Mouse (Mus musculus): ENCODE results near the gene Aunip.

Gene Aunip

DNA sequence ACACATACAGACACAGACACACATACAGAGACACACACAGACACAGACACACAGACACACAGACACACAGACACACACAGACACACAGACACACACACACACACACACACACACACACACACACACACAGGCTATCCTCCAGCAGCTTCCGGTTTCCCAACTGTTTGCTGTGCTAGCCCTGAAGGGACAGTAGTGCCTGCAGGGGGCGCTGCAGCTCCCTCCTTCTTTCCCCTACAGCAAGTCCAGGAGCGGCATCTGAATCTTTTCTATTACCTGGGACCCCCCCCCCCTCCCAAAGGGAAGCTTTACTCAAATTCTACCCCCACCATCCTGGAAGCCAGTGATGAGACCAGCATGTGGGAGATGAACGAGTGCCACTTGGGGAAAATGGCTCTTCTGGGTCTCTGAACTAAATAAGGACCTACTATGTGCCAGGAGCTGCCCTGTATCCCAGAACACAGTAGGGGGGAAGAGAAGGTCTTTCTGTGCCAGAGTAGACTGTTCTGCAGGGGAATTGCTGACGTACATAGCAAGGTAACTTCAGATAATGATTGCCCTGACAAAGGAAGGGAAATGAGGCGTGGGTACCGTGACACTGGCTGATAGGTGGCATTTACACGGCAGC lies 45.3 kb downstream of the Aunip start:
- no peak for DNase-seq

DNA sequence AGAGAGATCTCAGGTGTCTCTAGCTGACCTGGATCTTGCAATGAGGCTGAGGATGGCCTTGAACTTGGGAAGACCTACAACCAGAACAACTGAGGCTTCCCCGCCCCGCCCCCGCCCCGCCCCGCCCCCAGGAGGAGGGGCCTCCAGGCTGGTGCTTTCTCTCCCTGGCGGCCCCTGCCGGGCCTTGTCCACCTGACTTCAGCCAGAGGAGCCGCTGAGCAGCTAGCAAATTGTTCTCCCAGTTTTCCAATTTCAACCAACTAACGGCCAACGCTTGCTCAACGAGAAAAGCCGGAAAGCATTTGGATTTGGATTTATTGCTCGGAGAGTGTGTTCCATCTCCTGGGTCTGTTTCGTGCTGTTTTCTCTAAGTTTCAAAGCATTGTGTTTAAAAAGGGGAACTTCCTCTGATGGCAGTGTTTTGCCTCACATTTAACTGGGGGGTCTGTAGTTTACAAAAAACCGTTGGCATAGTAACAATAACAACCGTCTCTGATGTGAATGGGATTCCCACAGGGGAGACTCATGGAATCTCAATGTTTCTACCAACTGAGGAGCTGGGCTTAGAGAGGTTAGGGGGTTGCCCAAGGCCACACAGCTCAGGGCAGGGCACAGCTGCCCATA lies 46.9 kb downstream of the Aunip start:
- no peak for DNase-seq

DNA sequence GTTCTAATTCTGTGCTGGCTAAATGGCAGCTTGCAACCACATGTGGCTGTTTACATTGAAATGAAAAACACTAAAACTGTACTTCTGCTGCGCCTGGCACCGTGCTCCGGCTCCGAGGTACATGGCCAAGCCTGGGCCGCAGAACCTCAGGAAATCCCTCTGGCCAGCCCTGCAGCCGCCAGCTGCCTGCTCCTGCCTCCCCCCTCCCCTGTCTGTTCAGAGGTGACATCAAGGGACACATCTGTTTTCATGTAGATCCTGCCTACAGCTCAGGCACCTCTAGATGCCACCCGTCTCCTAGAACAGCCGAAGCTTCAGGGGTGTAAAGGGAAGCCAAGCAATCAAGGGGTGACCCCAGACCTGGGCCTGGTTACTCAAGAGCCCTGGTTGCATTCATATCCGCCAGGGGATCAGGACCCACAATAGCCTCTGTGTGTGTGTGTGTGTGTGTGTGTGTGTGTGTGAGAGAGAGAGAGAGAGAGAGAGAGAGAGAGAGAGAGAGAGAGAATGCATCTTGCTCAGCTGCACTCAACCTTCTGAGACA lies 47.8 kb downstream of the Aunip start:
- no peak for DNase-seq

DNA sequence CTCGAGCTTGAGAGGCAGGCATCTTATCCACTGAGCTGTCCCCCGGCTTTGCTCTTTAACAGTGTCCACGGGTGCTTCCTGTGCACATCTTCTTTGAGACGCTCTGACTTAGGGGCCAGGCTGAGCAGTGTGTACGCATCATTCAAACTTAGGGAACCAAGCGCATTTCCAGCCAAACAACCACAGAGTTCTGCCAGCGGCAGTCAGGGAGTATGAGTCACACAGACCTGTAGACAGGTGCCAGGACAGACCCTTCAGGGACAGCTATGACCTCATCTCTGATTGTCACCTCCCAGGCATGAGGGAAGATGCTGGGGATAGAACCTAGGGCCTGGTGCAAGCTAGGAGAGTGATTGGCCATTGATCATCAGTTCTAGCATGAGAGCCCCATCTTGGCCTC lies 48.4 kb downstream of the Aunip start:
- DNase-seq, result no peak

DNA sequence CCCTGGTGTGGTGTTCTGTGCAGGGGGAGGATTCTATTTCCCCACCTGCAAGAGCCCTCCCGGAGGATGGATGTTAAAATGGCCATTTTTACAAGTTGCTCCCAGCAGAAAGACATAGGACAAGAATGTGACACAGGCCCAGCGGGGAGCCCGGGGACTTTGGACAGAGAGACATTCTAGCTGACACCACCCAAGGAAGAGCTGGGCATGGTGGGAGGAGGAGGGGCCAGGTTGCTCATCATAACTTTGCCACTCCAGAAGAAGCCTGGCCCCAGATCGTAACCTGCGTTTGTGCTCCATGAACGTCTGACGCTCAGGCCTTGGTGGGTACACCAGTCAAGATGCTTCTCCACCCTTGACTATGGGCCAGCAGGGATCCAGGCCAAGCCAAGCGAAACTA lies 49.9 kb downstream of the Aunip start:
- DNase-seq, result no peak

DNA sequence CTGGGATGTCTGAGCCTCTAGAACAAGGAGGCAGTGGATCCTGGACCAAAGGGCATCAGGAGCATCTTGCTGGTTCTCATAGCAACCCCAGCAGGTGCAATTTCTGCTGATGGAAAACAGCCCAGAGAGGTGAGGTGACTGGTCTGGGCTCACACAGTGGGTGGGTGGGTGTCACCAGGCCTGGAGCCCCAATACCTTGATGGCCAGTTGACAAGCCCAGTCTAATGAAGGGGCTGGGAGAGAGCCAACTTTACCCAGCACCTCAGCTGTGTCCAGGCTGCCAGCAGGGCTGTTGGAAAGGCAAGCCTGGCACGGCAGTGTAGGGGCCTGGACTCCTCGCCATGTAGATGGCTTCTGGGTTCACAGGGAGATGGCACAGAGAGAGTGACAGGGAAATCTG lies 51.2 kb downstream of the Aunip start:
- no peak for DNase-seq

DNA sequence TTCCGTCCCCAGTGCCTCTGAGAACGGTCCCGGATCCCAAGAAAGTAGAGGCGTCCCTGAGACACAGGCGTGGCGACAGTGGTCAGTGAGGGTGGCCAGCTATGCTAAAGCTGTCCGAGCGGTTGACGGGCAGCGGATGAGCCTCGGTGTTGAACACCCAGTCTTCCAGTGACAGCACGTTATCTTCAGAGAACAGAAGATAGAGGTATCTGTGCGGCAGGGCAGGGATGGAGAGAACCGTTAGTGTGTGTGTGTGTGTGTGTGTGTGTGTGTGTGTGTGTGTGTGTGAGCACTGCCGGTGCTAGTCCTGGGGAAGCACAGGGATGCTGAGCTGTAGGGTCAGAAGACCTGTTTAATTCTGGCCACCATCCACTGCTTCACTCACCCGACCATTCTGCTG lies 52.8 kb downstream of the Aunip start:
- DNase-seq, result no peak

DNA sequence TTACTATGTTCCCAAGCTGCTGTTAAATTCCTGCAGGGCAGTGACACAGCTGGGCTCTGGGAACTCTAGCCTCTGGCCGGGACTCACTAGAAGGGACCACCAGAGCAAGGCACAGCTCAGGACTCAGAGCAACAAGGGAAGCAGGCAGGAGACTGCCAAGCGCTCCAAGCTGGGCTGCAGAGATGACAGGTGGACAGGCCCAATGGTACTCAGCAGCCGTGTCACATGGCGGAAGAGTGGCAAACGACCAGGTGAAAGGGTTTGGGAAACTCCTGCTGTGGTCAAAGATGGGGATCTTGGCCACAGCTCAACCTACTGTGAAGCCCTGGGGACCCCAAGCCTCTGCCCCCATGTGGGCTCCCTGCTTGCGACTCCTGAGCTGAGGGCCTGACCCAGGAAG lies 53.3 kb downstream of the Aunip start:
- no peak for DNase-seq

DNA sequence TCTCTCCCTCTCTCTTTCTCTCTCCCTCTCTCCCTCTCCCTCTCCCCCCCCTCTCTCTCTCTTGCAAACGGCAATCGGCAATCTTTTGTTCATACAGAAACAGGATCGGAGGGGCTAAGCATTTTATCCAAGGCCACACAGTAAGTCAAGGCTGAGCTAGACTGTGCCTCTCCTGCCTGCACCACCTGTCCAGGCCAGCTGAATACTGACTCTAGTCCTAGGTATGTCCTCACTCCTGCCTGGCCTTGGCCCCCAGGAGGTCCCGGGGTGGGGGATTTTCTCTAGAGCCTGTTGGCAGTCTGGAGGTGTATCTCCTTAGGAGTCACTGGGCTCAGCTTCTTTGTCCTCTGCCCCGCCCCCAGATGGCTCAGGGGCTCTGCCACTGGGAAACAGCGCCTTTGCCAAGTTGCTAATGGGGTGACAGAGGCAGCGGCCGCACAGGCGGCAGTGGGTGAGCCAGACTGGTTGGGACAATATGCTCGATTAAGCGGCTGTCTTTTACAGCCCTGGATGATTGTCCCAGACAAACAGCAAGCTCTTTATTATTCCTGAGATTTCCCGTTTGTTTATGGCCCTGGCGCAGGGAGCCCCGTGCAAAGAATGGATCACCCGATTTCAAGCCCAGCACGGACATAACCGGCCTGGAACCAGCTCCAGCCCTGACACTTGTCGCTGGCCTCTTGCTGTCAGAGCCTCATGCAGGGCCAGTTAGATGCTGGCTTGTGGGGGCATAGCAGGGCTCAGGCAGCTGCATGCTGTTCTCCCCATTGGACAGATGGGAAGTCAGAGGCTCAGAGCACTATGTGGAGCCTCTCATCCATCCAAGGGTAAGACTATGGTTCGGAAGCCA lies 56.8 kb downstream of the Aunip start:
- no peak for DNase-seq

DNA sequence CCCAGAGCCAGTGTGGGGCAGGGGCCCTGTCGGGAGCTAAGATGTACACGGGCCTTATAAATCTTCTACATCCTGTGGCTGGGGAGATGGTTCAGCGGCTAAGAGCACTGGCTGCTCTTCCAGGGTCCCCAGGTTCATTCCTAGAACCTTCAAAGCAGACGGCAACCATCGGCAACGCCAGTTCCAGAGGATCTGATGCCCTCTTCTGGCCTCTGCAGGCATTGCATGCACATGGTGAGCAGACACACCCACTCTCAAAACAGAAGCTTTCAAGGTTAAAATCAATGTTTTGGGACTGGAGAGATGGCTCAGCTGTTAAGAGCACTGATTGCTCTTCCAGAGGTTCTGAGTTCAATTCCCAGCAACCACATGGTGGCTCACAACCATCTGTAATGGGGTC lies 58.4 kb downstream of the Aunip start:
- no peak for DNase-seq

DNA sequence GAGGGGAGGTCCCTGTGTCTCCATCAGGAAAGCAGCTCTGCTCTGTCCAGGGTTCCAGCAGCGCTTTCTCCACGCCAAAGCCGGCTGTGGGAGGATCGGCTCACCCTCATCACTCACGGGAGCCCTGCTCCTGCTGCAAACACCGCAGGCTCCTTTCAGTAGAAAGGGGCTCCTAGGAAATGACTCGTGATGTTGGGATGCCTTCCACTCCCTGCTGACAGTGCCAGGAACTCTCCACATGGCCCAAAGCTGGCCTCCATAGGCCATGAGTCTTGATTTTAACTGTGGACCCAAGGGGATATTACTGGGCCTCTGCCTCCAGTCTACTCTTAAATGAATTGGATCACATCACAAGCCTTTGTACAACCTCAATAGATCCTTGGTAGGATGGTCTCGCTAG lies 59.0 kb downstream of the Aunip start:
- DNase-seq, result no peak

DNA sequence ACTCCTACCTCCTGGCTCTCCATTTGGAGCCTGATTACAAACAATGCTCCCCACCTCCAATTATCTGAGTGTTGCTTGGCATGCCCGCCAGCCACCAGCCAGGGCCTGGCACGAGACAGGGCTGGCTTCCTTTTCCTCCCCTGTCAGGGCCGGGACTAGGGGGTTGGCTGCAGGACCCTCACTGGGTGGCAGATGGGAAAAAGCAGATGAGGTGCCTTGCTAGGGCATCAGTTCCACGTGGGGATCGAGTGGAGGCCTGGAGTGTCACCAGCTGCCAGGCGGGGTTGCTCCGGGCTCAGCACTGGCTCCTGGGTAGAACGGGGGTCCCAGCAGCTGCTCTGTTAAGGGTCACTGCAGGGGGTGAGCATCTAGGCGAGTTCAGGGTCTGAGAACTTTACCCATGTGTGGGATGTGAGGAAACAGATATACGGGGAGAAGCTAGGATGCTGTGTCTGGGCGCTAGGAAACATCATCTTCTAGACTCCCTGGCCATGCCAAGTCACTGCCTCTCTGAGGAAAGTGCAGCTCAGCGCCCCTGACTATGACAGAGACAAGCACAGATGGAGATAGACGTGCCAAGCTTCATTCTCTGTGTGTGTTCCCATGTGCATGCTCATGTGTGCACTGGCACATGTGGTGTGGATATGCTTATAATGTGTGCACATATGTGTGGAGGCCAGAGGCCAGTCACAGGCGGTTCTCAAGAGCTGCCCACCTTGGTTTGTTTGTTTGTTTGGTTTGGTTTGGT lies 60.1 kb downstream of the Aunip start:
- no peak for DNase-seq

DNA sequence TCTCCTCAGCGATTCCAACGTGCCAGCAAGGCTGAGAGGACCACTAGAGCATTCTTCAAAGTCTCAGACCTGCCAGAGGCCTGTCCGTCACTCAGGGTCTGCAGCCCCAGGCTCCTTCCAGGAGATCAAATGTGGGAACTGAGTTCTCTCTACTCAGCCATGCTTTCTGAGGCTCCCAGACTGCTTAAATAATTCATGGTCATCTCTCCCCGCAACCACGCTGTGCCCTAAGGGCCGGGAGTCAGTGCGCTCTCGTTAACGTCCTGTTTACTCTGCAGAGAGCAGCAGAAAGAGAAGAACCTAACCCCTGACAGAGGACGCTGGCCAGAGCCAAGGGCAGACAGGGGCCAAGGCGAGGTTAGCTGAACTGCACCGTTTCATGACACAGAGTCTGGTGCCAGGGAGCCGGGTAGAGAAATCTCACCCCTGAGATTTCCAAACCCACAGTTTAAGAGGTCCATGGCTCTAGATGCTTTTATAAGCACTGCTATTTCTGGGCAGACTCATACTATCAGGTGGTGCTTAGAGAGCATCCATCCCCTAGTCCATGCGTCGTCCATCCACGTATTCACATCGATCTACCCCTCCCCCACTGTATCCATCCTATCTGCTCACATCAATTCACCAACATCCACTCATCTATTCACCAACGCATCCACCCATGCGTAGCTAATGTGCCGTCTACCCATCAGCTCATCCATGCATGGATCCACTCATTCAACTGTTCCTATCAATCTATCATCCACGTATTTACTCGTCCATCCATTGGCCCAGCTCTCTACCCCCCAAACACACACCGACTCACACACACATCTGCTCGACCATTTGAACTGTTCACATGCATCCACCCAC lies 61.9 kb downstream of the Aunip start:
- no peak for DNase-seq

All from kidney, postnatal 14 days (tissue).